Mouse (Mus musculus) erythroblast, embryonic 14.5 days (primary cell): Measurements from ENCODE around the gene Iqce.

Source experiments
- GATA1 ChIP-seq: IDR thresholded peaks from 2 replicates; pipeline ENCODE4 v1.6.1; 2012; ENCODE audit warnings: low read length, inconsistent platforms, mixed read lengths
- TAL1 ChIP-seq: IDR thresholded peaks from 3 replicates; pipeline ENCODE4 v1.6.1; 2012; ENCODE audit warnings: low read length, inconsistent platforms, mixed read lengths

DNA sequence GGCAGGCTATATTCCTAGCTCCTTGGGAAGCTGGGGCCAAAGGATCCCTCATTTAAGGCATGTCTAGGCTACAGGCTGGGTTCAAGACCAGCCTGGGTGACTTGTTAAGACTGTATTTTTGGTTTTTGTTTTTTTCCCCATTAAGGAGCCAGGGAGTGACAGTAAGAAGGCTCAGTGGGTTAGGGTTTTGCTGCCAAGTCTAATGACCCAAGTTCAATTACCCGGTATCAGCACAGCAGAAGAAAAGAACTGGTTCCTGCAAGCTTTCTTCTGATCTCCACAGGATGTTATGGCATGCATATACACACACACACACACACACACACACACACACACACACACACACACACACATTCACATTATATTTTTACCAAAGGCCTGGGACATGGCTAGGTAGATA, 41.8 kb downstream of the Iqce start:
- no peak for TF ChIP-seq GATA1
- TF ChIP-seq TAL1 = no peak
